Mouse (Mus musculus) lung, postnatal 4 days (tissue): ENCODE results near the gene Zfp423.

Experiments
- DNase-seq, 2 experiments: peaks; one replicate each; pipeline ENCODE4 v3.0.0; 2021

Zfp423 gene

GRCm38 (mm10) chr8:87944225-87944934, 15.0 kb downstream of the Zfp423 start:
- DNase-seq, result no peak

GRCm38 (mm10) chr8:87943651-87944091, 15.7 kb downstream of the Zfp423 start:
- DNase-seq, result peak; percentile 33 to 44

- peak in 1 of 2 experiments; percentile 43 for DNase-seq
These were observed 18.7 kb downstream of the Zfp423 start for GRCm38 (mm10) chr8:87940646-87941045.

- DNase-seq, result no peak
These were observed 20.0 kb downstream of the Zfp423 start for GRCm38 (mm10) chr8:87939308-87939936.

- DNase-seq, result peak; percentile 59 to 88
These were observed 20.8 kb downstream of the Zfp423 start for GRCm38 (mm10) chr8:87938351-87939232.

- DNase-seq, result no peak
These were observed 22.2 kb downstream of the Zfp423 start for GRCm38 (mm10) chr8:87937211-87937610.

- DNase-seq, result no peak
These were observed 24.2 kb downstream of the Zfp423 start for GRCm38 (mm10) chr8:87935088-87935680.

- no peak for DNase-seq
These were observed 25.2 kb downstream of the Zfp423 start for GRCm38 (mm10) chr8:87934175-87934574.

- no peak for DNase-seq
These were observed 25.6 kb downstream of the Zfp423 start for GRCm38 (mm10) chr8:87933752-87934151.

- DNase-seq, result peak; percentile 33 to 56
These were observed 30.5 kb downstream of the Zfp423 start for GRCm38 (mm10) chr8:87928857-87929256.

- DNase-seq, result no peak
These were observed 32.2 kb downstream of the Zfp423 start for GRCm38 (mm10) chr8:87927034-87927830.

- no peak for DNase-seq
These were observed 33.1 kb downstream of the Zfp423 start for GRCm38 (mm10) chr8:87926098-87926890.

- DNase-seq, result no peak
These were observed 36.5 kb downstream of the Zfp423 start for GRCm38 (mm10) chr8:87922936-87923335.

GRCm38 (mm10) chr8:87922446-87922845, 36.9 kb downstream of the Zfp423 start:
- no peak for DNase-seq

- DNase-seq, result no peak
These were observed 41.4 kb downstream of the Zfp423 start for GRCm38 (mm10) chr8:87918004-87918403.

- peak; percentile 59 to 80 for DNase-seq
These were observed 43.6 kb downstream of the Zfp423 start for GRCm38 (mm10) chr8:87915763-87916162.

GRCm38 (mm10) chr8:87914247-87914967, 45.0 kb downstream of the Zfp423 start:
- DNase-seq, result peak in 1 of 2 experiments; percentile 65

- DNase-seq, result no peak
These were observed 50.5 kb downstream of the Zfp423 start for GRCm38 (mm10) chr8:87908940-87909339.

- DNase-seq, result no peak
These were observed 54.0 kb downstream of the Zfp423 start for GRCm38 (mm10) chr8:87905404-87905803.

- no peak for DNase-seq
These were observed 55.3 kb downstream of the Zfp423 start for GRCm38 (mm10) chr8:87904108-87904507.
